Mouse (Mus musculus) right cerebral cortex, postnatal 10 days (tissue): ENCODE measurements around the gene Fam122c.
A peak's percentile ranks its signal among the peaks of the same experiment; 100 is the strongest.

Experiments
- DNase-seq, 2 experiments: peaks; one replicate each; pipeline ENCODE4 v3.0.0; 2021; ENCODE audit warnings: low spot score in 2 of 2

The Fam122c gene

GRCm38 (mm10) chrX:53369534-53370365 lies 96.5 kb downstream of the Fam122c start:
- DNase-seq, result peak in 1 of 2 experiments; percentile 21

GRCm38 (mm10) chrX:53370366-53370740 lies 97.1 kb downstream of the Fam122c start, which contains the start of gene Mospd1:
Gene Mospd1, minus strand, starts transcription at chrX:53370502.
- peak; percentile 89 for DNase-seq
